Mouse (Mus musculus): Measurements from ENCODE around the gene Uxt. TPM values are rescaled to one million over a fixed set of nuclear protein-coding genes. Genes with fewer than 3 reads are reported as not detected.

The Uxt gene
- polyA plus RNA-seq (2015; fragmentation: Nextera tagmentation; extraction: Ambion mirVana), result 79.2 and 85.4 TPM in 2 replicates

GRCm38 (mm10) chrX:20961477-20962378 lies at the start of gene Uxt:
Gene Uxt (minus strand): TSS chrX:20962017.
- Histone ChIP-seq H3K9ac (ENCODE audit: low read depth, low read length) (peak within 1 kb of the TSS; percentile 56), H3K4me3 (replicated peaks; ENCODE audit: low read depth, low read length) (peak within 1 kb of the TSS; percentile 46), H3K27ac (peak within 1 kb of the TSS; percentile 83), H3K4me2 (ENCODE audit: low read length) (peak within 1 kb of the TSS; percentile 46), H3K36me3 (ENCODE audit: insufficient read depth, low read length) (0 out of 2 replicates have a peak, but pooled peaks cover 3% of the 10 kb centered on the region), H3K9me3 (replicated peaks; ENCODE audit: low read length) (no peaks in the 10 kb centered on the region), H3K4me1 (replicated peaks; ENCODE audit: insufficient read depth, low read length) (no peaks in the 10 kb centered on the region), H3K27me3 (ENCODE audit: insufficient read depth, low read length) (no peaks in the 10 kb centered on the region)
- ATAC-seq (replicated peaks; ENCODE audit: low FRiP score, low read depth) (peak; percentile 98), DNase-seq (ENCODE audit: low spot score) (peak; percentile 94)
- TF ChIP-seq CTCF (IDR thresholded peaks at IDR 0.05; ENCODE audit: low read depth), result peak; percentile 34; the same call in 1 of the 2 replicates
- WGBS, result 29% methylated on average over 57 of the region's 57 CpGs

GRCm38 (mm10) chrX:20980901-20981300 lies 19.1 kb upstream of the Uxt start:
- no peak overlapping the region for H3K9ac ChIP-seq (ENCODE audit: low read depth, low read length)
- H3K9me3 ChIP-seq (replicated peaks; ENCODE audit: low read length), result no peaks in the 10 kb centered on the region
- H3K4me2 ChIP-seq (ENCODE audit: low read length), result no peak overlapping the region
- H3K27ac ChIP-seq, result no peak overlapping the region
- no peaks in the 10 kb centered on the region for H3K4me1 ChIP-seq (replicated peaks; ENCODE audit: insufficient read depth, low read length)
- H3K36me3 ChIP-seq (ENCODE audit: insufficient read depth, low read length), result no peaks in the 10 kb centered on the region
- no peaks in the 10 kb centered on the region for H3K27me3 ChIP-seq (ENCODE audit: insufficient read depth, low read length)
- no peak for DNase-seq (ENCODE audit: low spot score)
- no peak overlapping the region for H3K4me3 ChIP-seq (replicated peaks; ENCODE audit: low read depth, low read length)
- no peak for TF ChIP-seq CTCF (IDR thresholded peaks at IDR 0.05; ENCODE audit: low read depth)
- ATAC-seq (replicated peaks; ENCODE audit: low FRiP score, low read depth), result no peak
- WGBS, result 81% methylated on average over 1 of the region's 1 CpGs

GRCm38 (mm10) chrX:20950191-20950880 lies 11.5 kb downstream of the Uxt start, which contains the start of gene Elk1:
Gene Elk1 (minus strand): TSS chrX:20950608.
- H3K27me3 ChIP-seq (ENCODE audit: insufficient read depth, low read length), result no peaks in the 10 kb centered on the region
- peak within 1 kb of the TSS; percentile 60; the same call in 1 of the 2 replicates for H3K27ac ChIP-seq
- ATAC-seq (replicated peaks; ENCODE audit: low FRiP score, low read depth) (peak; percentile 98), DNase-seq (ENCODE audit: low spot score) (peak; percentile 96)
- peak within 1 kb of the TSS; percentile 61 for H3K9ac ChIP-seq (ENCODE audit: low read depth, low read length)
- WGBS, result 32% methylated on average over 24 of the region's 30 CpGs
- no peaks in the 10 kb centered on the region for H3K4me1 ChIP-seq (replicated peaks; ENCODE audit: insufficient read depth, low read length)
- peak within 1 kb of the TSS; percentile 71 for H3K4me3 ChIP-seq (replicated peaks; ENCODE audit: low read depth, low read length)
- H3K9me3 ChIP-seq (replicated peaks; ENCODE audit: low read length), result no peaks in the 10 kb centered on the region
- peak within 1 kb of the TSS; percentile 52 for H3K4me2 ChIP-seq (ENCODE audit: low read length)
- H3K36me3 ChIP-seq (ENCODE audit: insufficient read depth, low read length), result no peaks in the 10 kb centered on the region
- no peak for TF ChIP-seq CTCF (IDR thresholded peaks at IDR 0.05; ENCODE audit: low read depth)

GRCm38 (mm10) chrX:20946055-20946454 lies 15.8 kb downstream of the Uxt start:
- 14% methylated on average over 4 of the region's 4 CpGs for WGBS
- ATAC-seq (replicated peaks; ENCODE audit: low FRiP score, low read depth) (no peak), DNase-seq (ENCODE audit: low spot score) (peak; percentile 46)
- no peaks in the 10 kb centered on the region for H3K27me3 ChIP-seq (ENCODE audit: insufficient read depth, low read length)
- no peak overlapping the region for H3K4me2 ChIP-seq (ENCODE audit: low read length)
- H3K9ac ChIP-seq (ENCODE audit: low read depth, low read length), result no peak overlapping the region
- no peaks in the 10 kb centered on the region for H3K4me1 ChIP-seq (replicated peaks; ENCODE audit: insufficient read depth, low read length)
- TF ChIP-seq CTCF (IDR thresholded peaks at IDR 0.05; ENCODE audit: low read depth), result peak; percentile 67
- H3K9me3 ChIP-seq (replicated peaks; ENCODE audit: low read length), result no peaks in the 10 kb centered on the region
- H3K4me3 ChIP-seq (replicated peaks; ENCODE audit: low read depth, low read length), result no peak overlapping the region
- no peaks in the 10 kb centered on the region for H3K36me3 ChIP-seq (ENCODE audit: insufficient read depth, low read length)
- no peak overlapping the region for H3K27ac ChIP-seq

- WGBS, result 65% methylated on average over 1 of the region's 1 CpGs
Observed at GRCm38 (mm10) chrX:20931963-20932362, 29.9 kb downstream of the Uxt start.

GRCm38 (mm10) chrX:20931364-20931763 lies 30.5 kb downstream of the Uxt start, which contains the start of gene Cfp:
Gene Cfp (minus strand): TSS chrX:20931555.
- WGBS, result 76% methylated on average over 1 of the region's 1 CpGs
- DNase-seq (ENCODE audit: low spot score), result no peak
- H3K4me1 ChIP-seq (replicated peaks; ENCODE audit: insufficient read depth, low read length), result no peaks in the 10 kb centered on the region

More at GRCm38 (mm10) chrX:20931963-20932362, 29.9 kb downstream of the Uxt start:
- no peaks in the 10 kb centered on the region for H3K27me3 ChIP-seq (ENCODE audit: insufficient read depth, low read length)
- 0 out of 2 replicates have a peak, but pooled peaks cover 3% of the 10 kb centered on the region for H3K36me3 ChIP-seq (ENCODE audit: insufficient read depth, low read length)
- no peak overlapping the region for H3K9ac ChIP-seq (ENCODE audit: low read depth, low read length)
- TF ChIP-seq CTCF (IDR thresholded peaks at IDR 0.05; ENCODE audit: low read depth), result no peak
- H3K4me1 ChIP-seq (replicated peaks; ENCODE audit: insufficient read depth, low read length), result no peaks in the 10 kb centered on the region
- ATAC-seq (replicated peaks; ENCODE audit: low FRiP score, low read depth) (no peak), DNase-seq (ENCODE audit: low spot score) (no peak)
- H3K27ac ChIP-seq, result no peak overlapping the region
- H3K4me2 ChIP-seq (ENCODE audit: low read length), result no peak overlapping the region
- H3K9me3 ChIP-seq (replicated peaks; ENCODE audit: low read length), result no peaks in the 10 kb centered on the region
- no peak overlapping the region for H3K4me3 ChIP-seq (replicated peaks; ENCODE audit: low read depth, low read length)

More at GRCm38 (mm10) chrX:20931364-20931763, 30.5 kb downstream of the Uxt start, which contains the start of gene Cfp:
- no peak for ATAC-seq (replicated peaks; ENCODE audit: low FRiP score, low read depth)
- no peak within 1 kb of the TSS for H3K4me3 ChIP-seq (replicated peaks; ENCODE audit: low read depth, low read length)
- no peaks in the 10 kb centered on the region for H3K27me3 ChIP-seq (ENCODE audit: insufficient read depth, low read length)
- no peak for TF ChIP-seq CTCF (IDR thresholded peaks at IDR 0.05; ENCODE audit: low read depth)
- H3K9ac ChIP-seq (ENCODE audit: low read depth, low read length), result no peak within 1 kb of the TSS
- H3K36me3 ChIP-seq (ENCODE audit: insufficient read depth, low read length), result no peaks in the 10 kb centered on the region
- no peak within 1 kb of the TSS for H3K4me2 ChIP-seq (ENCODE audit: low read length)
- H3K9me3 ChIP-seq (replicated peaks; ENCODE audit: low read length), result no peaks in the 10 kb centered on the region
- H3K27ac ChIP-seq, result no peak within 1 kb of the TSS
